Mouse (Mus musculus) heart, postnatal 0 days (tissue): ENCODE measurements at regions not wholly inside any gene's neighbourhood (a gene's known extent, or its start where the extent isn't known, plus 50 kb on each side); places are given as distances from the start of the nearest gene placed in this dataset.

Experiments used
- ATAC-seq: fragments of 200-750 bp; cut with Nextera tagmentation; 2 replicates; pipeline ENCODE4 v1.8.0; 2017; ENCODE audit warnings: low read depth, moderate number of reproducible peaks, moderate library complexity; ENCODE audit not compliant: insufficient read depth
- DNase-seq: peaks from one replicate; pipeline ENCODE4 v3.0.0-alpha.2; 2016; ENCODE audit warnings: low spot score
- H3K27ac ChIP-seq: fragments of 300-500 bp; sonication (generic); 2 replicates; pipeline ENCODE4 v1.5.1; 2014; ENCODE audit warnings: low read depth, mild to moderate bottlenecking
- H3K27me3 ChIP-seq: fragments of 300-500 bp; sonication (generic); 2 replicates; pipeline ENCODE4 v1.6.1; 2014; ENCODE audit warnings: low read length, mixed read lengths; ENCODE audit not compliant: control insufficient read depth, insufficient read depth
- H3K36me3 ChIP-seq: fragments of 300-500 bp; sonication (generic); replicated peaks from 2 replicates; pipeline ENCODE4 v1.6.1; 2014; ENCODE audit warnings: low read length, mixed read lengths; ENCODE audit not compliant: control insufficient read depth, insufficient read depth
- H3K4me1 ChIP-seq: fragments of 300-500 bp; sonication (generic); 2 replicates; pipeline ENCODE4 v1.6.1; 2014; ENCODE audit warnings: antibody characterized with exemption; ENCODE audit not compliant: control insufficient read depth, insufficient read depth
- H3K4me2 ChIP-seq: fragments of 300-500 bp; sonication (generic); 2 replicates; pipeline ENCODE4 v1.6.1; 2014; ENCODE audit warnings: low read depth, mild to moderate bottlenecking, low read length, moderate library complexity
- H3K4me3 ChIP-seq: fragments of 300-500 bp; sonication (generic); 2 replicates; pipeline ENCODE4 v1.5.1; 2014; ENCODE audit warnings: low read depth, low read length
- H3K9ac ChIP-seq: fragments of 300-500 bp; sonication (generic); replicated peaks from 2 replicates; pipeline ENCODE4 v1.6.1; 2014; ENCODE audit warnings: low read depth, low read length, mixed read lengths
- H3K9me3 ChIP-seq: fragments of 300-500 bp; sonication (generic); replicated peaks from 2 replicates; pipeline ENCODE4 v1.6.1; 2016; ENCODE audit warnings: low read length; ENCODE audit not compliant: control insufficient read depth
- CTCF ChIP-seq: IDR thresholded peaks from 2 replicates; pipeline ENCODE4 v1.5.1; 2016; ENCODE audit warnings: antibody characterized with exemption, control low read depth, low read depth
- EP300 ChIP-seq: IDR thresholded peaks from 2 replicates; pipeline ENCODE4 v1.6.1; 2016; ENCODE audit warnings: antibody characterized with exemption, low read depth
- WGBS: fragments of 180-500 bp; shearing (Covaris S2); extraction: QIAGEN DNeasy Blood & Tissue Kit; methylation state at CpG from one replicate; pipeline ENCODE4 v1.1.7; 2014; 5-methylcytosine and 5-hydroxymethylcytosine counted together

DNA sequence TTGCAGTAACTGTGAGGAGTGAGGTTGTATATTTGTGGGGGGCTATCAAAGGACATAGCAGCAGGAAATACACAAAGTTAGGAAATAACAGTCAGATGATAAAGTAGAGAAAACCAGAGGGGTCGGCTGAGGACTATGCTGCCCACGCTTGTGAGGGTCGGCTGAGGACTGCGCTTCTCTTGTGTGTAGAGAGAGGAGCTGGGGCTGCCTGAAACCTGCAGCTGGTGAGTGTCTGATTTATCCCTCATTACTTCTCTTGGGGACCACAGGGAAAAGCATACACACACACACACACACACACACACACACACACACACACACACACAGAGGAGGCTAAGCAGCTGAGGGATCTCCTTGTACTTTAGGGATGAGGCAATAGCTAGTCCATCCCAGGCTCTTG lies 124.3 kb upstream of the Rbfox1 start:
- 80% methylated on average over 4 of the region's 4 CpGs for WGBS
- no peak overlapping the region for H3K9ac ChIP-seq
- ATAC-seq (no peak), DNase-seq (no peak)
- no peak overlapping the region for H3K4me2 ChIP-seq
- H3K36me3 ChIP-seq: no peaks in the 10 kb centered on the region
- no peak overlapping the region for H3K4me3 ChIP-seq
- TF ChIP-seq CTCF (no peak), EP300 (no peak)
- no peaks in the 10 kb centered on the region for H3K27me3 ChIP-seq
- H3K27ac ChIP-seq: no peak overlapping the region
- no peaks in the 10 kb centered on the region for H3K4me1 ChIP-seq
- H3K9me3 ChIP-seq: no peaks in the 10 kb centered on the region

DNA sequence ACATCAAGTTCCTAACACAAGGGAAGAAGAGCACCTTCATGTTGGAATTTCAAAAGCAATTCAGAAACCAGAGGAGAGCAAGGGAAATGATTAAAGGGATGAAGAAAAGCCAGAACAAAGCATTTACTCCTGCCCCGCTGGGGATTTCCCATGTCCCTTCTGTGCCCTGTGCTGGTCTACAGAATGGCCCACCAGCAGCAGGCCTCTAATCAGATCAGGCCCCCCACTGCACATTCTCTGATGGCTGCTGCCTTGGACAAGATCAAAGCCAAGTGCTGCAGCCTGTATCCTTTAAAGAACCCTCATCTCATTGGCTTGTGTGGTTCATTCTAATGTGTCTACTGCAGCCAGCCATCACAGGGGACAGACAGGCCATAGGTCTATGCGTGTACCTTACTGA lies 126.1 kb upstream of the Rbfox1 start:
- H3K9ac ChIP-seq: no peak overlapping the region
- H3K27ac ChIP-seq: no peak overlapping the region
- H3K27me3 ChIP-seq: no peaks in the 10 kb centered on the region
- ATAC-seq: no peak
- H3K36me3 ChIP-seq: no peaks in the 10 kb centered on the region
- no peaks in the 10 kb centered on the region for H3K4me1 ChIP-seq
- TF ChIP-seq EP300: no peak
- TF ChIP-seq CTCF: no peak
- no peaks in the 10 kb centered on the region for H3K9me3 ChIP-seq
- no peak overlapping the region for H3K4me3 ChIP-seq
- no peak for DNase-seq
- H3K4me2 ChIP-seq: no peak overlapping the region
- 82% methylated on average over 2 of the region's 2 CpGs for WGBS

DNA sequence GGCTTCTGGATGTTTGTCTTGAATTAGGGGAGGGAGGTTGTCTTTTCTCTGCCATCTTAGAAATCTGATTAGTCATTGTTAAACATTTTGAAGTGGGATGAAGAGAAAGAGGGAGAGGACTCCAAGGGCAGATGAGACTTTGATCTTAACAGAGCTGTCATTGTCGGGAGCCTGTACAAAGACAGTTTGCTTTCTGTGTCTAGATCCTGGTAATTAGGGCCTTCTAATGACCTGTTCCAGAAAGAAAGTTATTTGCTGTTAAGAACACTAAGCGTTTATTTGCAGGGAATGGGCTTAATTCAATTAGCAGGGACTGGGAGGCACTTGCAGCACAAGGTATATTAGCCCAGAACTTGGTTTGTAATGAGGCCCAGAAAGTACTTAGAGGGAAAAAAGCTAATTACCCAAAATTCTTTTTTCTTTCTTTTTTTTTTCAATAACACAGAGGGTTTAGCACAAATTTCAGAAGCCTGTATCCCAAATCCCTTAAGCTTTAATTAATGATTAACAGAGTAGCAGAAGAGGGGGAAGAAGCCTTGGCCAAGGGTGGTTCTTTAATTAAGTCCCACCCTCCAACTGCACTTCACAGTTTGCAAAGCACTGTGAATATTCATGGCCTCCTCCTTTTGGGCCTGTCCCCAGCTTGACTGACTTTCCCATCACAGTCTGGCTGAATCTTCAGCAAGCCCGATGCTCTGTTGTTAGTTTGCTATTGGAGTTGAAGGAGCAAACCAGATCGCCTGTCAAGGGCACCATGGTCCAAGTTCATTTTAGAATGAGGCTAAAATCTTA lies 142.2 kb upstream of the Rbfox1 start:
- no peaks in the 10 kb centered on the region for H3K27me3 ChIP-seq
- no peak overlapping the region for H3K4me3 ChIP-seq
- no peak overlapping the region for H3K27ac ChIP-seq
- no peak for DNase-seq
- H3K36me3 ChIP-seq: no peaks in the 10 kb centered on the region
- 58% methylated on average over 4 of the region's 4 CpGs for WGBS
- no peak overlapping the region for H3K9ac ChIP-seq
- TF ChIP-seq CTCF (no peak), EP300 (no peak)
- ATAC-seq: no peak
- H3K9me3 ChIP-seq: no peaks in the 10 kb centered on the region
- H3K4me1 ChIP-seq: no peaks in the 10 kb centered on the region
- no peak overlapping the region for H3K4me2 ChIP-seq

DNA sequence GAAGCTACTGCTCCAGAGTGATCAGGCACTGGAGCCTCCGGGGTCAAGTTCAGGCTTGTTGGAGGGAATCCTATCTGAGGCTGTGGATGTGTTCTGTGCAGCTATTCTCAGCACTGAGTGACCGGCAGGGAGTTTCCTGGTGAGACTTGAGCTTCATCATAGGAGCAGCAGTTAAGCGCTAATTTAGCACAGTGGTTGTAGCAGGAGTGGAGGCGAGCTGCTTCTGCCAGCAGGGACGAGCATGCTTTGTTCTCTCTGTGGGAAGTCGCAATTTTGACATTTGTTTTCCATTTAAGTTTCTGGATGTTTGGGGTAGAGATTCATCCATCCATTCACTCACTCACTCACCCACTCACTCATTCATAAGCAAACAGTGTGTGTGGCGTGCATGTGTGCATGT lies 144.4 kb upstream of the Rbfox1 start:
- Histone ChIP-seq H3K4me3 (no peak overlapping the region), H3K36me3 (no peaks in the 10 kb centered on the region), H3K27ac (no peak overlapping the region), H3K9ac (no peak overlapping the region), H3K4me1 (no peaks in the 10 kb centered on the region), H3K4me2 (no peak overlapping the region), H3K9me3 (no peaks in the 10 kb centered on the region), H3K27me3 (no peaks in the 10 kb centered on the region)
- DNase-seq (no peak), ATAC-seq (no peak)
- no peak for TF ChIP-seq CTCF
- WGBS: 66% methylated on average over 7 of the region's 7 CpGs

DNA sequence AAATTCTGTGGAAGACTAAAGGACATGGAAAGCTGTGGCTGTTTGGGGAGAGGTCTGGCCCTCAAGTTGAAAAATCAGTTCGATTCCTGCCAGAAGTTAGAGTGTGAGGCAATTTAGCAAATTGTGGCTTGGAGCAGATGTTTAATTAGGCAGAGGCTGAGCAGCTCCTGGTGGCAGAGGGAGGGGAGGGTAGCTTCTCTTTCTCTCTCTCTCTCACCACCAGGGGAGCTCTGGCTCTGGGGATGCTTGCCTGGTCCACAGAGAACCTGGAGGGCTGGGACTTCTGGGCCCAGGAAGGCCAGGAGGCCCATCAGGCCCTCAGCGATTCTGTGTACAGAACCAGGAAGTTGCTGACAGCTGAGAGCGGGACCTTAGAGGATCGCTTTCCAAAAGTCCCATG lies 151.5 kb upstream of the Rbfox1 start:
- Histone ChIP-seq H3K9me3 (no peaks in the 10 kb centered on the region), H3K27ac (no peak overlapping the region), H3K27me3 (no peaks in the 10 kb centered on the region), H3K4me3 (no peak overlapping the region), H3K4me2 (no peak overlapping the region), H3K36me3 (no peaks in the 10 kb centered on the region), H3K4me1 (no peaks in the 10 kb centered on the region), H3K9ac (no peak overlapping the region)
- no peak for TF ChIP-seq EP300
- TF ChIP-seq CTCF: no peak
- WGBS: 55% methylated on average over 4 of the region's 4 CpGs
- DNase-seq (no peak), ATAC-seq (no peak)

DNA sequence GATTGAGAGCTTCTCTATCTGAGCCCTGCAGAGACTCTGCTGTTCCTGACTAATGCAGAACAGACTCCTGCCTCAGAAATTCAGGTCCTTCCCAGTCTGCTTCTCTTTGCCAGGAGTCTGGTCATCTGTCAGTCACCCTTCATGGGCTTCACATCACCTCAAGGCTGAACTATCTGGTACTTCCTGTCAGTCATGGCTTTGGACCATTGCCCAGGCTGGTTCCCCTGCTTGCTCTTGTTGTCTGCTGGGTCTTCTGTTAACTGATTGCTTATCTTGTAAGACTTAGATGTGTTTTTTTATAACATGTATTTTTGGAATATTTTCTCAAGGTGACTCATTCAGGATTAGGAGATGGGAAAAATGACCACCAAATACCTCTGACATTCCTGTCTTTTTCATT lies 162.6 kb upstream of the Rbfox1 start:
- Histone ChIP-seq H3K9me3 (no peaks in the 10 kb centered on the region), H3K36me3 (no peaks in the 10 kb centered on the region), H3K9ac (no peak overlapping the region), H3K4me2 (no peak overlapping the region), H3K27me3 (no peaks in the 10 kb centered on the region), H3K4me1 (no peaks in the 10 kb centered on the region), H3K27ac (no peak overlapping the region), H3K4me3 (no peak overlapping the region)
- DNase-seq: no peak
- ATAC-seq: no peak
- no peak for TF ChIP-seq CTCF
- TF ChIP-seq EP300: no peak
